Mouse (Mus musculus): ENCODE data around the gene Matk. TPM values are rescaled to one million over a fixed set of nuclear protein-coding genes. Genes with fewer than 3 reads are reported as not detected.

Matk gene
- polyA plus RNA-seq, 1 experiment = 0.15 TPM

- H3K27me3 ChIP-seq (ENCODE audit: control insufficient read depth) = no peaks in the 10 kb centered on the region
Measured at GRCm38 (mm10) chr10:81272356-81272755, 19.6 kb downstream of the Matk start.

GRCm38 (mm10) chr10:81273842-81274241, 21.1 kb downstream of the Matk start:
- H3K4me3 ChIP-seq (replicated peaks) = no peak overlapping the region
- H3K9me3 ChIP-seq (ENCODE audit: control insufficient read depth, low read length) = no peaks in the 10 kb centered on the region
- peaks cover 8% of the 10 kb centered on the region for H3K27me3 ChIP-seq (ENCODE audit: control insufficient read depth)
- TF ChIP-seq GATA1 (IDR thresholded peaks at IDR 0.05; ENCODE audit: low read length) (no peak), TAL1 (IDR thresholded peaks at IDR 0.05; ENCODE audit: low read length) (no peak)
- H3K4me1 ChIP-seq (ENCODE audit: control insufficient read depth) = peaks cover 5% of the 10 kb centered on the region
- H3K36me3 ChIP-seq (ENCODE audit: control insufficient read depth) = peaks cover 36% of the 10 kb centered on the region

More at GRCm38 (mm10) chr10:81272356-81272755, 19.6 kb downstream of the Matk start:
- no peak overlapping the region for H3K4me3 ChIP-seq (replicated peaks)
- no peaks in the 10 kb centered on the region for H3K9me3 ChIP-seq (ENCODE audit: control insufficient read depth, low read length)
- H3K36me3 ChIP-seq (ENCODE audit: control insufficient read depth) = peaks cover 36% of the 10 kb centered on the region
- no peak for TF ChIP-seq TAL1 (IDR thresholded peaks at IDR 0.05; ENCODE audit: low read length)
- no peak for TF ChIP-seq GATA1 (IDR thresholded peaks at IDR 0.05; ENCODE audit: low read length)
- H3K4me1 ChIP-seq (ENCODE audit: control insufficient read depth) = peaks cover 20% of the 10 kb centered on the region

GRCm38 (mm10) chr10:81277676-81278075, 24.9 kb downstream of the Matk start:
- TF ChIP-seq GATA1 (IDR thresholded peaks at IDR 0.05; ENCODE audit: low read length) = no peak
- TF ChIP-seq TAL1 (IDR thresholded peaks at IDR 0.05; ENCODE audit: low read length) = no peak
- peaks cover 40% of the 10 kb centered on the region for H3K27me3 ChIP-seq (ENCODE audit: control insufficient read depth)
- no peak overlapping the region for H3K4me3 ChIP-seq (replicated peaks)
- H3K36me3 ChIP-seq (ENCODE audit: control insufficient read depth) = peaks cover 11% of the 10 kb centered on the region
- peaks cover 5% of the 10 kb centered on the region for H3K4me1 ChIP-seq (ENCODE audit: control insufficient read depth)
- no peaks in the 10 kb centered on the region; the same call in 1 of the 2 replicates for H3K9me3 ChIP-seq (ENCODE audit: control insufficient read depth, low read length)

- H3K27me3 ChIP-seq (ENCODE audit: control insufficient read depth) = peaks cover 58% of the 10 kb centered on the region
- TF ChIP-seq TAL1 (IDR thresholded peaks at IDR 0.05; ENCODE audit: low read length) (no peak), GATA1 (IDR thresholded peaks at IDR 0.05; ENCODE audit: low read length) (no peak)
- H3K4me1 ChIP-seq (ENCODE audit: control insufficient read depth) = peaks cover 5% of the 10 kb centered on the region
- no peaks in the 10 kb centered on the region for H3K36me3 ChIP-seq (ENCODE audit: control insufficient read depth)
- H3K4me3 ChIP-seq (replicated peaks) = no peak overlapping the region
- no peaks in the 10 kb centered on the region; the same call in 1 of the 2 replicates for H3K9me3 ChIP-seq (ENCODE audit: control insufficient read depth, low read length)
Measured at GRCm38 (mm10) chr10:81279496-81279895, 26.8 kb downstream of the Matk start.

GRCm38 (mm10) chr10:81284189-81284588, 31.5 kb downstream of the Matk start:
- H3K36me3 ChIP-seq (ENCODE audit: control insufficient read depth) = no peaks in the 10 kb centered on the region
- peaks cover 74% of the 10 kb centered on the region for H3K27me3 ChIP-seq (ENCODE audit: control insufficient read depth)
- peaks cover 4% of the 10 kb centered on the region; the same call in 1 of the 2 replicates for H3K9me3 ChIP-seq (ENCODE audit: control insufficient read depth, low read length)
- TF ChIP-seq TAL1 (IDR thresholded peaks at IDR 0.05; ENCODE audit: low read length) (no peak), GATA1 (IDR thresholded peaks at IDR 0.05; ENCODE audit: low read length) (no peak)
- H3K4me3 ChIP-seq (replicated peaks) = no peak overlapping the region
- H3K4me1 ChIP-seq (ENCODE audit: control insufficient read depth) = peaks cover 43% of the 10 kb centered on the region

- Histone ChIP-seq H3K27me3 (ENCODE audit: control insufficient read depth) (peaks cover 69% of the 10 kb centered on the region), H3K4me3 (replicated peaks) (no peak overlapping the region), H3K36me3 (ENCODE audit: control insufficient read depth) (no peaks in the 10 kb centered on the region), H3K9me3 (ENCODE audit: control insufficient read depth, low read length) (peaks cover 4% of the 10 kb centered on the region; the same call in 1 of the 2 replicates), H3K4me1 (ENCODE audit: control insufficient read depth) (peaks cover 43% of the 10 kb centered on the region)
- TF ChIP-seq GATA1 (IDR thresholded peaks at IDR 0.05; ENCODE audit: low read length) (no peak), TAL1 (IDR thresholded peaks at IDR 0.05; ENCODE audit: low read length) (no peak)
Measured at GRCm38 (mm10) chr10:81284719-81285118, 32.0 kb downstream of the Matk start.

- TF ChIP-seq GATA1 (IDR thresholded peaks at IDR 0.05; ENCODE audit: low read length) = no peak
- TF ChIP-seq TAL1 (IDR thresholded peaks at IDR 0.05; ENCODE audit: low read length) = no peak
- peak overlapping the region; percentile 52 for H3K4me3 ChIP-seq (replicated peaks)
- H3K4me1 ChIP-seq (ENCODE audit: control insufficient read depth) = peaks cover 46% of the 10 kb centered on the region
- H3K27me3 ChIP-seq (ENCODE audit: control insufficient read depth) = peaks cover 58% of the 10 kb centered on the region
- no peaks in the 10 kb centered on the region for H3K36me3 ChIP-seq (ENCODE audit: control insufficient read depth)
- H3K9me3 ChIP-seq (ENCODE audit: control insufficient read depth, low read length) = peaks cover 4% of the 10 kb centered on the region; the same call in 1 of the 2 replicates
Measured at GRCm38 (mm10) chr10:81285694-81286450, 33.1 kb downstream of the Matk start.

GRCm38 (mm10) chr10:81286586-81286985, 33.9 kb downstream of the Matk start:
- H3K36me3 ChIP-seq (ENCODE audit: control insufficient read depth) = no peaks in the 10 kb centered on the region
- peaks cover 54% of the 10 kb centered on the region for H3K27me3 ChIP-seq (ENCODE audit: control insufficient read depth)
- no peak overlapping the region for H3K4me3 ChIP-seq (replicated peaks)
- no peak for TF ChIP-seq TAL1 (IDR thresholded peaks at IDR 0.05; ENCODE audit: low read length)
- TF ChIP-seq GATA1 (IDR thresholded peaks at IDR 0.05; ENCODE audit: low read length) = no peak
- peaks cover 54% of the 10 kb centered on the region for H3K4me1 ChIP-seq (ENCODE audit: control insufficient read depth)
- H3K9me3 ChIP-seq (ENCODE audit: control insufficient read depth, low read length) = peaks cover 4% of the 10 kb centered on the region; the same call in 1 of the 2 replicates

GRCm38 (mm10) chr10:81287513-81288157, 34.9 kb downstream of the Matk start:
- Histone ChIP-seq H3K4me1 (ENCODE audit: control insufficient read depth) (peaks cover 63% of the 10 kb centered on the region), H3K4me3 (replicated peaks) (no peak overlapping the region), H3K27me3 (ENCODE audit: control insufficient read depth) (peaks cover 49% of the 10 kb centered on the region), H3K36me3 (ENCODE audit: control insufficient read depth) (no peaks in the 10 kb centered on the region), H3K9me3 (ENCODE audit: control insufficient read depth, low read length) (peaks cover 4% of the 10 kb centered on the region; the same call in 1 of the 2 replicates)
- TF ChIP-seq TAL1 (IDR thresholded peaks at IDR 0.05; ENCODE audit: low read length) (no peak), GATA1 (IDR thresholded peaks at IDR 0.05; ENCODE audit: low read length) (no peak)

Measured in erythroblast, embryonic 14.5 days (primary cell).